Mouse (Mus musculus): ENCODE measurements around the gene Lrp2. TPM values are rescaled to one million over a fixed set of nuclear protein-coding genes. Genes with fewer than 3 reads are reported as not detected.

Gene Lrp2
- total RNA-seq, 2 experiments from 2014 or later, result 0.53 to 0.59 TPM

DNA sequence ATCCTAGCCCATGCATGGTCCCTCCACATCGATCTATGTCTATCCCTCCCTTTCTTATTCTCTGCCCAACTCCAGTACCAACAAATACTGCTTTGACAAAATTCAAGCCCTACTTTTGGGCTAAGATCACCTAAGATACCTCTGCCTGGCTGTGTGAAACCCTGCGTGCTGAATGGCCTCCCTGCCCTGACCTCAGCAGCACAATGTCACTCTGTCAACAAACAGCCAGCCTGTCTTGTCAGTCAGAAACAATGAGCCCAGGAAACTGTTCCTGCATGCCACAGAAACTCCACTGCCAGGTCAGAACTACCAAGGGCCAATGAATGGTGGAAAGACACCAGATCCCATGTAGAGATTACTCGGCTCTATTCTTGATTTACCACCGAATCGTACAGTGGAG is 55.7 kb downstream of the Lrp2 start:
- no peak for DNase-seq (ENCODE audit: low spot score in 2 of 2)

DNA sequence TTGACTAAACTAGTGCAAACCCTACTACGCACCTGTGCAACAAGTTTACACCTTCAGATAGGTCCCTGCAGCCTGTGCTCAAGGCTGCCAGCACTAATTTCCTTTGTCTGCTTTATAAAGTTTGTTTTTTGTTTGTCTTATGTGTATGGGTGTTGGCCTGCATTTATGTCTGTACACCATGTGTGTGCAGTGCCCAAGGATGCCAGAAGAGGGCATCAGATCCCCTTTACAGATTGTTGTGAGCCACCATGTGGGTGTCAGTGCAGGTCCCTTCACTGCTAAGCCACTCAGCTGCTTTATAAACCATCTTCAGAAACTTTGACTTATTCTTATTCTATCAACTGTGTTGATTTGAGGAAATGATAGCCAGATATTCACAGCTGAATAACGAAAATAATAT is 65.6 kb downstream of the Lrp2 start:
- no peak for DNase-seq (ENCODE audit: low spot score in 2 of 2)

DNA sequence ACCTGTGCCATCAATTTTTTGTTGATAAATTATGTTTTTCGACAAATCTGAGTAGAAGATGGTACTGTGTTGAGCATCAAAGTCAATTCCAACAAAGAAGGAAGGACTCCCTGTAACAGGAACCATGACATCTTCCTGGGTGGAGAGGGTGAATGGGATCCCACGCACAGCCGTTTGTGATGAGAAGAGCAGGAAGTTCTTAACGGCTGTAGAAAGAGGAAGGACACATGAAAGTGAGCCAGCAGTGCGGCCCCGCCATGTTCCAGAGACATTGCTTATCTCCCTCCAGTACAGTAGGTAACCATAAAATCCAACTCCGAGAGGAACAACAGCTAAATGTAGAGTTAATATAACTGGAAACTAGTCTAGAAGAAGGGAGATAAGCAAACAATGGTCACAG is 67.6 kb downstream of the Lrp2 start:
- no peak for DNase-seq (ENCODE audit: low spot score in 2 of 2)

DNA sequence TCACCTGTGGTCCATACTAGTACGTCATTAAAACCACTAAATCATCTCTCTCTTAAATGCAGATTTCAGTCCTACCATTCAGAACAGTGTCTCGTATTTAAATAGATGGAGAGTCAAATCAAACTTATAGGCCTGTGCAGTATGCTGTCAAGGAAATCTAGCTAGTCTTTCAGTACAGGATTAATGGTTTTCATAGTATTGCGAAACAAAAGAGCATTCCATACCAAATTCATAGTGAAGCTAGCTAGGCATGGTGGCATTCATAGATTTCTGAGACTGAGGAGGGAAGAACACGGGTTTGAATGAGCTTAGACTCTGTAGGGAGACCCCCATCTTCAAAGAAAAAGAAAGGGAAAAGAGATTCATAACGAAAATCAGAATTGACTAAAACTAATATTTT is 74.1 kb downstream of the Lrp2 start:
- DNase-seq (ENCODE audit: low spot score in 2 of 2), result no peak

DNA sequence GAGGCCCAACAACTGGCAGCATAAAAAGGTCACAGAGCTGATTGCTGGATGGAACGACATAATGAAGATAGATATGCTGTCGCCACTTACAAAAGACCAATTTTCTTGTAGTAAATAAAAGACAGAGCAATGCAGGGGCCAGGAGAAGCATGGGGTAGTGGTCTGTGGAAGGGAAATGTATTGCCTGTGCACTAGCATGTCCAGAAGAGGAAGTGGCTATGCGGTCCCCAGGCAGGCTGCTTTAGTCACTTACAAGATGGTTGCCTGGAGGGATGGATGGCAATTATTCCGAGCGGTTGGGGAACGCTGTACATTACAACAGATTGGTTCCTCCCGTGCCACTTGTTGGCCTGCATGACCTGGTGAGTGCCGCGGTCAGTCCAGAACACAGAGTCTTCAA is 85.5 kb downstream of the Lrp2 start:
- no peak for DNase-seq (ENCODE audit: low spot score in 2 of 2)

DNA sequence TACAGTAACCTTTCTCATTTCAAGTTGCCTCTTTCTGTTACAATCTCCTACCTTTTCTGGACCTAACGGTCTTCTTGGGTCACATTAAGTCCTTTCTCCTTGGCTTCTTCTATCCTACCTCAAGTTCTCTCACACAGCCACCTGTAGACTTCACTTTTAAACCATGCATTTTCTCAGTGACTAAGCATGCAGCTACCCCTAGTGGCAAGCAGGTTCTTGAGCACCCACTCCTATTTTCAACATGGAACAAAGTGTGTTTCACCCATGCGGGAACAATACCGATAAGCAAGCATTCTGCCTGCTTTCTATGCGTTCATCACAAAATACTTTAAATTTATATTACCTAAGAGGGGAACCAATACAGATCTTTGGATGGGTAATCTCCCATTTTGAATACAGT is 92.7 kb downstream of the Lrp2 start:
- peak in 1 of 2 experiments; percentile 39 for DNase-seq (ENCODE audit: low spot score in 2 of 2)

DNA sequence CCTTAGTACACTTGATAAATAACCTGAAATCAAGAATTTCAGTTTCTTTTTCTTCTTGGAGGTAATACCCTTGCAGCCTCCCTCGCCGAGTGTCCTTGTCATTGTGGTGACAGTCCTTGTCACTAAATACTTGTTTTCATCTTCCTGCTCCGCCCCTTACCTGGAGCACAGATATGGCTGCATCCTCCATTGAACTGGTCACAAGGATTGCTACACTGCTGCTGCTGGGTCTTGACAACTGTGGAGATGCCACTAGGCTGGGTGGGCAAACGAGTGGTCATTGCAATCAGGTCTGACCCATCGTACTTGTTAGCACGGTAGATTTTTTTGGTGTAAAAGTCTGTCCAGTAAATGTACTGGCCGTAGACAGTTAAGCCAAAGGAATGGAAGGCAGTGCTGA is 104.9 kb downstream of the Lrp2 start:
- no peak for DNase-seq (ENCODE audit: low spot score in 2 of 2)

DNA sequence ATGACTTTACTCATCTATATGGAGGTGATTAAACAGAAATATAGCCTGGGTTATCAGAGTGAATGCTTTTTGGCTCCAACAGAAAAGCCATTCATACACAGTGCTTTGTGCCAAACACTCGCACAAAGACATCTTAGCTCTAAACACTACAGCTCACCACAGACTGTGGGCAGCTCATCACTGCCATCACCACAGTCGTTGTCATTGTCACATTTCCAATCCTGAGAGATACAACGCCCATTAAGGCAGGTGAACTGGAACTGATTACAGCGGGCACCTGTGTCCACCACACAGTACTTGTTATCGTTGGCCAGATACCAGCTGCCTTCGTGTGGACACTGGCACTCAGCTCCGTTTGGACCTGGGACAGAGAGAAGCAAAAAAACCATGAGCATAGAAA is 106.0 kb downstream of the Lrp2 start:
- DNase-seq (ENCODE audit: low spot score in 2 of 2), result no peak

DNA sequence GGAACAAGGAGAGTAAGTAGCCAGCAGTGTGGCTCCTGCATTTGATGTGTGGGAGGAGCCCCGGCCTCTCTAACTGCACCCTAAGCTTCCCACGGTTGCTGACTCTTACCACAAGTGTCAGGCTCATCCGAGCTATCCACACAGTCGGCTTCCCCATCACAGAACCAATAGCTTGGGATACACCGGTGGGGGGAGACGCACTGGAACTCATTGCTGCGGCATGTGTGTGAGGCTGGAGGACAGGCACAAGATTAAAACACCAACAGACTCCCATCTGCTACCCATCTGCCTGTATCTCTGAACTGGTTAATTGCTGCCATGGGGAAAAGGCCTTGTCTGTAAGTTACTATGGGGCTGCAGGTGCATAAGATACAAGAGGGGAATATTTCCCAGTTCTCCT is 109.0 kb downstream of the Lrp2 start:
- DNase-seq (ENCODE audit: low spot score in 2 of 2), result peak; percentile 41 to 84

DNA sequence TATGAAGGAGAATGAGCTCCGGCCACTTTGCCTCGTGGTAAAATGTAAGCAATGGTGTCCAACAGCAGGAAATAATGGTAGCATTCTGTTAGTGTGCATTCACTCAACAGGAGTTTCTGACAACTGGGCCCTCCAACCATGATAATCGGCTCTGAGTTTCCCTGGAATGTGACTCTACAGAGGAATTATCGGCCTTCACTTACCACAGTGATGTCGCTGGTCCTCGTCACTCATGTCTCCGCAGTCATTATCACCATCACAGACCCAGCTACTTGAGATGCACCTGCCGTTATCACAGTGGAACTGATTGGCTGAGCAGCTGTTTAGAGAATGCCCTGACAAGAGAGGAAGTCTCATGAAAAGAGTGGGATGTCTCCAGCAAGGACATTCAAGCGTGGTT is 110.7 kb downstream of the Lrp2 start:
- DNase-seq (ENCODE audit: low spot score in 2 of 2), result no peak

DNA sequence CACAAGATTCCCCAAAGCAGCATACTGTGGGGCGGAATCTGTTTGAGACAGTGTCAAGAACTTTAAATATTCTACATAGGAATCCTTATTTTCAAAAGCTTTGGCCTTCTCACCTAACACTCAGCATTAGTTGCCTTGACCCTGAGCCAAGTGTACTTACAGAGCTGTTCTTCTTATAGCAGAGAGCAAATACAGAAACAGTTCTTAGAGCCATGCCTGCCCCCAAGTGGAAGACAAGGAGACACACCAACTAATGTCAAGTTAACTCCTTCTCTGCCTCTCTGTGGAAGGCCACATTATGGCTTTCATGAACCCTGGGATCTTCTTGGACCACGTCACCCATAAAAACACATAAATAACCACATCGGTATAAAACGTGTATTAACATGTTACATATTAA is 114.0 kb downstream of the Lrp2 start:
- DNase-seq (ENCODE audit: low spot score in 2 of 2), result no peak

DNA sequence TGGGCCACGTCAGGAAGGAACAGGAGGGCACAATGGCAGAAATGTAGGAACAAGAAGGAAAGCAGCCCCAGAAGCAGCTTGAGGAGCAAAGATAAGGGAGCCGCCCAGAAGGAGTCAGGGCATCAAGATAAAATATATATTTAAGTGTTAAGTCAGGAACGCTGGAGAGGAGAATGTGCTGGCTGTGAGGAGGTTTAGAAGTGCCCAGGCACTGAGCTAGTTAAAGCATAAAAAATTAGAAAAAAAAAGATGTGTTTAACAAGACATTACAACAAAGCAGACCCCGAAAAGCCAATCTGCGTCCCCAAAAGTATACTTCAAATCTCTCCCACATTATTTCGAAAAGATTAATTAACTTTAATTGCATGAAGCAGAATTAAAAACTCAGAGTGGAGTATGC is 122.3 kb downstream of the Lrp2 start:
- DNase-seq (ENCODE audit: low spot score in 2 of 2), result no peak

DNA sequence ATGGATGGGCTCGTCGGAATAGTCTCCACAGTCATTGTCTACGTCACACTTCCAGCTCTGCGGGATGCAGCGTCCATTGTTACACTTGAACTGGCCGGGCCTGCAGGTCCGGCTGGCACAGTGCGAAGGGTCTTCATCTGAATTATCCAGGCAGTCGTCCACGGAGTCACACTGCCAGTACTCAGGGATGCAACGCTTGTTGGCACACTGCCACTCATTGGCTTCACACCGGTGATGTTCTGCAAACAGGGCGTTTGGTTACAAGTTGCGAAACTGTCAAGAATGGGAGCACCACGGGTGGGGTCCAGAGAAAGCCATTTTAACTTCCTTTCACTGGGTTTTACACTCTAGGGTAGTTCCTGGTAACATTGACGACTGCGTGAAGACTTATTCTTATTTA is 126.4 kb downstream of the Lrp2 start:
- DNase-seq (ENCODE audit: low spot score in 2 of 2), result no peak

DNA sequence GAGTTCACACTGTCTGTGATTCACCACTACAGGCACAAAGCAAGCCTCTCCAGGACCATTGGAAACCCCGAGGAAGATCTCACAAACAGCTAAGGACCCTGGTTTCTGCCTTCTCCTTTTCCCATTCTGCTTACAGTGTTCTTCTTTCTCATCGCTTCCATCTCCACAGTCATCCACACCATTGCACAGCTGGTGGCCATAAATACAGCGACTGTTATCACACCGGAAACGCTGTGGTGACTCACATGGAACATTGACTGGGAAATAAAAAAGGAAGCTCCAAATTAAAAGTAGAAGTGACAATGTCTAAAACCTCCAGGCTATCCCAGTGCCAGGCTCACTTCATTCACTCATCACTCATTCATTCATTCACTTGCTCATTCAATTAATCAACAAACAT is 134.7 kb downstream of the Lrp2 start:
- no peak for DNase-seq (ENCODE audit: low spot score in 2 of 2)

DNA sequence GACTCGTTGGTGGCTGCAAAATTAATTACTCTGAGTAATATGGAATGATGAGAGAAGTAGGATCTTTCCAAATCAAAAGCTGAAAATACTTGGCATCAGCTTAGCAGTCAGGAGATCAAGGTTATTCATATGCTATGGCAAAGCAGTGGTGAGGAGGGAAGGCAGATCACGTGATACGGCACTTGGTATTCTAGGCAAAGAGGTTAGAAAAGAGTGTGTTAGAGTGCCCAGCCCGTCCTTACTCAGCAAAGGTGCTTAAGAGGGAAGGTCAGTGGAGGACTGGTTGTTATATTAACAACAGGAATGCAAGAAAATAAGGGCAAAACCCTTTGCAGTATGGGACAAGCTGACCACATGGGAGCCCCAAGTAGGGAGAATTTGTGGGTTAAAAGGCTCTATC is 137.3 kb downstream of the Lrp2 start:
- DNase-seq (ENCODE audit: low spot score in 2 of 2), result no peak

DNA sequence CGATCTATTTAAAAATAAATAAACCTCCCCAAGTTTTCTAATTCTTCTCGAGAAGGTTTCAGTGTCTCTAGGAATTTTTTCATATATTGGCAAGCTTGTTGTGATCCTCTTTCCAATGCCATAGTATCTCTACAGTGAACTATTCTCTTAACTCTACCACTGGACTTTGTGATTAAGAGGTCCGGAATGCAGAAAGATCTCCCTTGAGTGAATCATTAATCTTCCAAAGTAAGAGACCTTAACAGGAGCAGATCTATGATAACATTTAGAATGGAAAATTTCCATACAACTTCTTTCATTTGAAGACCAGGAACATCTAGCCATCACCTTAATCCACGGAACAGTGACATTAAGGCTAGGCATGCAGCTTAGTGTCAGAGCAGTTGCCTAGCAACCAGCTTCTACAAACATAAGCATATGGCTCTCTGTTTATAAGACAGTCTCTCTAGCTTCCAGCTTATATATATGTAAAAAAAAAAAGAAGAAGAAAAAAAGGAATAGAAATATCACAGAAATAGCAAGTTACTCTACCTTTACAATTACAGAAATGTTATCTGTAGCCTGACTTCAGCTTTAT is 139.9 kb downstream of the Lrp2 start:
- DNase-seq (ENCODE audit: low spot score in 2 of 2), result peak in 1 of 2 experiments; percentile 26

DNA sequence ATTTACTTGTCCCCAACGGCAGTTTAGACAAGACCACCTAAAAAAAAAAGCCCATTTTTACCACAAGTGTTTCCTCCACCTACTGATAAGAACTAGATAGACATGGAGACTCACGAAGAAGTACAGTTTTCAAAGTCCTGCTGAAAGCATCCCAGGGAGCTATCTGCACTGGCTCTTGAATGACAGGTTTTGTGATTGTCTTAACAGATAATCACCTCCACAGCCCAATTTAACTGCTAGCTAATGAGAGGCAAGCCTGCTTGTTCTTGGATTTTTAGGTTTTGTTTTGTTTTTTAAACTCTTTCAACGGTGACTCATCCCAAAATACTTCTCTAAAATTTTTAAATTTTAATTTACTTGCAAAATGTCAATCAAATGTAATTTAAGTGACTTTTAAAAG is 144.2 kb downstream of the Lrp2 start:
- DNase-seq (ENCODE audit: low spot score in 2 of 2), result no peak

DNA sequence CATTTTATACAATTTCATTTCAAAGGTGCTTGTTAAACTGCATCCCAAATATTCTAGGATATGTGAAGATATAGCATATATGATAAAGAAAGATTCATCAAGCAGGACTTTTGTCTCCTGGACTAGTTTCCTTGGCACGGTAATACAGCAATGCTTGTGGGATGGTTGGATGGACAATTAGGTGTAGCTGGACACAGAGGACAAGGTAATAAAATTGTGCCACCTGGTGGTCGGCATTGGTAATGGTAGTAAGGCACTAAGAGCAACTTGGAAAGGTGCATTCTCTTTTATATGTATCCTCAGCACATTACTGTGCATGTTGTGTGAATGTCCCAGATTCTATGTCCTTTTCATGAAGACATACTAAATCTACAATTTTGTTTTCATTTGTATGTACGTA is 157.7 kb downstream of the Lrp2 start:
- DNase-seq (ENCODE audit: low spot score in 2 of 2), result peak; percentile 23 to 85

DNA sequence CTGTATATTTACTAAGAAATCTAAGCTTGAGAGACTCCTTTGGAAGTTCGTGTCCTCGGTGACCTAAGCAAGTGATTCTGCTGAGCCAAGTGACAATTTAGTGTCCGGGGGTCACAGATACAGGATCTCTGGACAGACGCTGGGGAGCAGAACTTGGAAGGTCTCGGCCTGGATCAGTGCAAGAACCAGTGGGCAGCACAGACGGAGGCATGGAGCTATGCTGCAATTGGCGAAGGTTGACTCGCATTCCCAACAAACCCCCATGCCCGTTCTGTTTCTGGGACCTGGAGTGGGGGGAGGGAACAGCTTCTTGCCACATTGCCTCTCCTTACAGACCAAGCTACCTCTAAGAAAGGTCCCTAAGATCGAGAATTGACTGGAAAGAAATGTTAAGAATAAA is 158.7 kb downstream of the Lrp2 start:
- DNase-seq (ENCODE audit: low spot score in 2 of 2), result no peak

DNA sequence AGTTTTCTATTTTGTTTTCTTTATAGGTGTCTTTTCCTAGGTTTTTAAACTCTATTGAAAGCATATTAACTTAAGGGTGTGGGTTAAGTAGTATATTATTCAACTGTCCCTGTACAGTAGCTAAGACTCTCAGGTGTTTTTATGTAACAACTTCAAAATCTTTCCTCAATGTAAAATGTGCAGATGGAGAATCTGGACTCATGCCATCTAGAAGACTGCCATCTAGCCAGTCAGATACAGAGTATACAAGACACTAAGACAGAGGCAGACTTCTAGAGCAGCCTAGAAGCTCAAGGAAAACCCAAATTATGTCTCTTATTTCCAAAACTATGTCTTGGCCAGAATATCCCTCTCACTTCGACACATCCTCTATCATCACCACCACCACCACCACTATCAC is 159.8 kb downstream of the Lrp2 start:
- no peak for DNase-seq (ENCODE audit: low spot score in 2 of 2)

DNA sequence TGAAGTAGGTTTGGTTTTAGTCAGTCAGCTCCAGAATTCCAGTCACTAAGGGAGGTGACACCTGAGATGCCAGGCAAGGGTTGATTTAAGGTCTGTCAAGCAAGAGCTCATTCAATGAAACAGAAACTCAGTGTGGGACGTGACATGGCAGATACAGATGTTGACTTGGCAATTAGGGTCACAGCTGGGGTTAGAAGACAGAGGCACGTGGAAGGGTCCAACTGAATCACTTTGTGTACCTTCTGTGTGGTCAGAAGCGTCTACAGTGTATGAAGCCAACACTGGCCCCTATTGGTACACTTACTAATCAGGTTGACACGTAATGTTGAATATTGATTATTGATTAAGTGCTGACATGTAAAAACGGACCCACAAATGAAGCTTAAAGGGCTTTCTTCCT is 161.0 kb downstream of the Lrp2 start:
- no peak for DNase-seq (ENCODE audit: low spot score in 2 of 2)

DNA sequence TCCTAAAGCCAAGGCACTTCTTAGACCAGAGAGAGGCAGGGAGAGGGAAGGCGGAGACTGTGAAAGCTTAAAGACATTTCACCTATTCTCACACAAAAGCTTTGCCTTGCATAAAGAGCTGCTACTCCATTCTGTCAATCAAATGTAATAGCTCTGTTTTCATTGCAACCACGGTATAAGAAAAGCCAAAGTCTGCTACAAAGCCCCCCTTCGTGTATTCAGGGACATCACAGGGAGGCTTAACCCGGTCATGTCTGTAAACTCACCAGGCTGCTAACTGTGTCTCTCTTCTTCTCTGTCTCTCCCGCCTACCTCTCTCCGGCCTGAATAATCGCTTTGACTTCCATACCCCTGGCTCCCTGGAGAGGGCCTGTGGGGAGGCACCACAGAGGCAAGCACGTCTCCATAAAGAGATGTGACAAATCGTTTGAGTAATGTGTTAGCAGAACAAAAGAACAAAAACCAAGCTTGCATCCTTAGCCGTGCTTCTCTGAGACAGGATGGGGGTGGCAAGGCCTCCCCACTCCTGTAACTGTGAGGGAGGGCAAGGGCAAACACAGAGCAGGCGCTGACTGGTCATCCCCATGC is 167.5 kb downstream of the Lrp2 start:
- no peak for DNase-seq (ENCODE audit: low spot score in 2 of 2)

DNA sequence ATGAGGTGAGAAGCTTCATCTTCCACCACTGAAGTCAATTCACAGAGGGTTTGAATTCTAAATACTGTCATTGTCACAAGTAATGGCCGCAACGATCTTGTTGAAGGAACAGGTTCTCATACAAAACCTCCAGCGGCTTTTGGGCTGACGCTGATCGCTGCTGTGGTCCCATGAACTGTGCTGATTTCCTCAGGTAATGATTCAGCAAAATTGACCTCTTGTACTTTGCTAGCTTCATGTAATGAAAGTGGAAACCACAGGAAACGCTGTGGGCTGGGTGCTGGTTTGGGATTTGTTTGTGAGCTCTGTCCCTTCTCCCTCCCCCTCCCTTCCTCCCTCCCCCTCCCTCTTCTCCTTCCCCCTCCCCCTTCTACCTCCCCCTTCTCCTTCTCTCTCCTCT is 170.8 kb downstream of the Lrp2 start:
- DNase-seq (ENCODE audit: low spot score in 2 of 2), result no peak

DNA sequence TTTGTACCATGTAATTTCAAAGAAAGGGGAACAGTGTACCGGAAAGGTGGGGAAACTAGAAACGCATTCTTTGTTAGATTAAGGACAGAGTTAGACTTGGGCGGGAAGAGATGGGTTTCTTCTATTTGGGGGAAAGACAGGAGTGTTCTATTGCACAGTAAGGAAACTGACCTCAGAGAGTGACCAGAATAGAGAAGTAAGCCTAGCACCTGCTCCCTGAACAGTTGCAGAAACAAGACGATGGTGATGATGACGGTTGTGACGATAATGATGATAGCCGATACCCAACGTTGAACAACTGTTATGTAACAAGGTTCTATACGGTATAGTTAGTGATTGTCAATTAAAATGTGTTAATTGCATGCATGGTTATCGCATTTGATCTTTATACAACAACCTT is 171.3 kb downstream of the Lrp2 start:
- DNase-seq (ENCODE audit: low spot score in 2 of 2), result no peak
